Mouse (Mus musculus) right cerebral cortex, postnatal 10 days (tissue): ENCODE data around the gene Nbeal1.

Source experiments
- DNase-seq, 2 experiments: peaks; one replicate each; pipeline ENCODE4 v3.0.0; 2021; ENCODE audit warnings: low spot score in 2 of 2

Nbeal1 gene

DNA sequence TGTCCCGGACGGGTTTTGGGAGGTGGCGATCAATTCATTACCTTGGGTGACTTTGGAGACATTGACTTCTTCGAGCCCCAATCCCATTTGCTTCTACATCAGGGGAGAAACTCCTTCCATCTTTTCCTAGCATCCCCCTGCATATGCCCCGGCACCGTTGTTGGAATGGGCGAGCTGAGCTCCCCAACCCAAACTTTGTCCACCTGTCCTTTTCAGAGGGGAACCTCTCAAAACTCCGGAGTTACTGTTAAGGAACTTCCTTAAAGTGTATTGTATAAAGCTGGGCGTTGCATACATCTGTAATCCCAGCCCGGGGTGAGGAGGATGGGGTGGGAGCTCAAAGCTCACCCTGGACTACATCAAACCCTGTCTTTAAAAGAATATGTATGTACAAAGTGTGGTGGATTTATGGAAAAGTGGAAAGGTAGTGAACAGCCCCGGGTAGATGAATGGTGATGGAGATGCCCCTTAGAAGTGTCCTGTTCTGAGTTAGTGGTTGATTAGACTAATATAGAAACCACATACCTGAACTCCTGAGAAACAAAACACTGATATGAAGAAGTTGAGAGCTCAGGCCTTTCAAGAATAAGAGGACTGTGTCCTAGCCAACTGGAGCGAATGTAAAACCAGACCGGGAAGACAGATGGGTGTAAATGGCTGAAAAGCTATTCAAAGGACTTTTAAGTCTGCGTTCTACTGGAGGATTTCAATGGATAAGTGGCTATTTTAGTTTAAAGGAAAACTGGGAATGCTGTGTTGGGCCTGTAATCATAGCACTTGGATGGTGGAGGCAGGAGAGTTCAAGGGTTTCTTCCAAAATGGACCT is 163.4 kb downstream of the Nbeal1 start:
- no peak for DNase-seq

DNA sequence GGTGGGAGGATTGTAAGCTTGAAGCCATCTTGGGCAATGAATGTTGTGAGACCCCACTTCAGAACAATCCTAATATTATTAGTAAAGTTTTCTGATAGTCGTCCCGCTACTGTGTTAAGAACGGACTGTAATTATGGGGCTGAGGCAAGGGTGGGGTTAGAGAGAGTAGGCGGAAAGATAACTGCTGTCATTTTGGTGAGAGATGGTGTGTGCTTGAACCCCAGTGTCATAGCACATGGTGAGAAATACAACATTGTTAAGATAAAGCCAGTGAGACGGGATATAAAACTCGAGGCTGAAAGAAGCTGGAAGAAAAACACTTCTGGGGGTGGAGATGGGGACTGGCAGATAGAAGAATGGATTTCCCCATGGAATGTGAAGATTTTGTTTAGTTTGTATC is 164.3 kb downstream of the Nbeal1 start:
- no peak for DNase-seq

DNA sequence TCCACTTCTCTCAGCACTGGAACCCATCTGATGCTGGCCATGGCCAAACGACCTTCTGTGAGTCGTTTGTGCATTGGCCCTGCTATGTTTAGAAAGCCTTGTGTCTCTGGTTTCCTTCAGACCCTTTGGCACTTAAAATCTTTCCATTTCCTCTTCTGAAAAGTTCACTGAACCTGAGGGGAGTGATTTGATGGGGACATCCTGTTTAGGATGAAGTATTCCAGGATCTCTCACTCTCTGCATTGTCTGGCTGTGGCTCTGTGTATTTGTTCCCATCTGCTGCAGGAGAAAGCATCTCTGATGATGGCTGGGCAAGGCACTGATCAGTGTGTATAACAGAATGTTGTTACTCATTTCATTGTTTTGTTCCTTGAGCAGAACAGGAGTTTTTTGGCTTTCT is 165.3 kb downstream of the Nbeal1 start:
- DNase-seq = no peak

GRCm38 (mm10) chr1:60352786-60353185 is 172.4 kb downstream of the Nbeal1 start:
- DNase-seq = peak in 1 of 2 experiments; percentile 2

DNA sequence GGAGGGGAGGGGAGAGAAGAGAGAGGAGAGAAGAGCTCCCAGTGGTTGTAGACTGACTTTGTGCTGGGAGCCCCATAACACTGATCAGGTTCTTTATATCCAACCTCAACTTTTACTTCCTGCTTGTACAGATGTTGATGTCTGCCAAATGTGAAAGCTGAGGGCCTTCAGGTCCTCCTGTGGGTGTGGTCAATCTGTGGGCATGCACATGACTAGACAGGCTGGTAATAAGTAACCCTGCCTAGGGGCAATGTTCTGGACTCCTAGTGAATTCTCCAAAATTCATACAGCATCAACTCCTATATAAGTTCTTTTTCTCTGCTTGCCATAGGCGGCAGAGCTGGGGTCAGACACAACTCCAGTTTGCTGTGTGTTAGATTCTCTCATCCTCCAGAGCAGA is 181.2 kb downstream of the Nbeal1 start:
- no peak for DNase-seq

DNA sequence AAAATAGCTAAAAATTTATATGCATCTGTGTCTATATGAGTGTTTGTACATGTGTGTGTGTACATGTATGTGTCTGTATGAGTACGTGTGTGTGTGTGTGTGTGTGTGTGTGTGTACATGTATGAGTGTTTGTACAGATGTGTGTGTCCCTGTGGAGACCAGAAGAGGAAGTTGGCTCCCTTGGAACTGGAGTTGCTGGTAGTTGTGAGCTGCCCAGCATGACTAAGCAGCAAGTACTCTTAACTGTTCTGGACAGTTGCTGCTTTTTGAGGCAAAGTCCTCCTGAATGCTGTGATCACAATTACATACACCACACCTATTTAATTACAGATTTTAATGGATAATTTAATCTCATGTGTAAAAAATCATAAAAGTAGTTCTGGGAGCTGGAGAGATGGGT is 196.2 kb downstream of the Nbeal1 start:
- DNase-seq = no peak

GRCm38 (mm10) chr1:60381910-60382309 is 201.5 kb downstream of the Nbeal1 start:
- DNase-seq = no peak
